Mouse (Mus musculus): ENCODE data around the gene Itgal.
"Not testable (repeated sequence)": the region's sequence is repeated elsewhere in the genome, so short reads cannot be mapped to it uniquely, and the experiment has no call there.

The Itgal gene

GRCm38 (mm10) chr7:127342332-127342731 is 46.3 kb downstream of the Itgal start:
- peak in 1 of 2 experiments; percentile 39 for DNase-seq (ENCODE audit: low spot score in 2 of 2)

- no peak for DNase-seq (ENCODE audit: low spot score in 2 of 2)
These were observed 46.8 kb downstream of the Itgal start for GRCm38 (mm10) chr7:127342888-127343287.

GRCm38 (mm10) chr7:127343351-127344019 is 47.4 kb downstream of the Itgal start:
- DNase-seq (ENCODE audit: low spot score in 2 of 2) = no peak

GRCm38 (mm10) chr7:127344371-127344770 is 48.3 kb downstream of the Itgal start:
- DNase-seq (ENCODE audit: low spot score in 2 of 2) = no peak

DNA sequence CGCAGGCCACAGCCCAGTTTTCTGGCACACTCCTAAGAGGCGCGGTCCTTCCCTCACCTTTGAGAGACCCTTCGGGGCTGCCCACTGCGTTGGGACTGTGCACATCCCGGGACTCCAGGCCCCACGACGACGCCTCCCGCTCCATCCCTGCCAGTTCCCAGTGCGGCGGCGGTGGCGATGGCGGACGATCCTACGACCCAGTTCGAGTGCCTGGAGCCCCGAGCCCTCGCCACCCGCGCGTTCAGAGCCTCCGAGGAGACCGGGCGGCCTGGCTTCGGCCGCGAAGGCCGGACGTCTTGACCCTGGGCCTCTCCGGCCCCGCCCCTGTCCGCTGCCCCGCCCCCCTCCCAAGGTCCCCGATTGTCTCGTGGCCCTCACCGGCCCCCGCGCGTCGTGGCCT is 49.0 kb downstream of the Itgal start:
- peak in 1 of 2 experiments; percentile 44 for DNase-seq (ENCODE audit: low spot score in 2 of 2)

- DNase-seq (ENCODE audit: low spot score in 2 of 2) = peak; percentile 82 to 83
These were observed 49.7 kb downstream of the Itgal start, which contains the start of gene Zfp768 for GRCm38 (mm10) chr7:127345512-127346325. Zfp768 (minus strand) TSS chr7:127345589.

DNA sequence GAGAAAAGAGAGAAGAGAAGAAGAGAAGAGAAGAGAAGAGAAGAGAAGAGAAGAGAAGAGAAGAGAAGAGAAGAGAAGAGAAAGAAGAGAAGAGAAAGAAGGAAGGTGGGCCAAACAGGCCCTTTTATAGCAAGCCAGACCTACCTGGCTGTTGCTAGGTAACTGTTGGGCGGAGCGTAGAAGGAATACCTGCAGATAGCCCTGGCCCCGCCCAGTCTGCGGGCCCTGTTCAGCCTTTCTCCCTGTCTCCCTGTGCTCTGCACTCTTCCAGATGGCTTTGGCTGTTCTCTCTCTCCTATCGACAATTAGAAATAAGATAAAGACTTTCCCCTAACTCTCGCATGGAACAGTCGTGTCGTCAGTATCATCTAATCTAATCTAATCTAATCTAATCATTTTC is 50.6 kb downstream of the Itgal start:
- no peak for DNase-seq (ENCODE audit: low spot score in 2 of 2)

- no peak for DNase-seq (ENCODE audit: low spot score in 2 of 2)
These were observed 55.4 kb downstream of the Itgal start for GRCm38 (mm10) chr7:127351230-127352004.

- DNase-seq (ENCODE audit: low spot score in 2 of 2) = no peak
These were observed 59.7 kb downstream of the Itgal start for GRCm38 (mm10) chr7:127355796-127356195.

- DNase-seq (ENCODE audit: low spot score in 2 of 2) = no peak
These were observed 61.8 kb downstream of the Itgal start for GRCm38 (mm10) chr7:127357871-127358270.

DNA sequence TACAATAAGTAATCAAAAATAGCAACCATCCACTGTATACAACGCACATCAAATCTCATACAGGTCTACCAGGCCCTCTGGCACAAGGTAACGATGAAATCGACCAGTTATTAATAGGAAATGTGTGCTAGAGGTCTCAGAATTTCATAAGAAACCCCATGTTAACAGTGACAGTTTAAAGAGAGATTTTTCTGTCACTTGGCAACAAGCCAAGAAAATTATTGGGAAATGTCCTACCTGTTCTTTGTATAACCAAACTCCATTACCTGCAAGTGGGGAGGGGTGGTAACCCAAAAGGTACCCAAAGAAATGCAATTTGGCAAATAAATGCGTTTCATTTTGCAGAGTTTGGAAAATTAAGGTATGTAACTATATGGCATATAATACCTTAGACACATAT is 62.4 kb downstream of the Itgal start:
- no peak for DNase-seq (ENCODE audit: low spot score in 2 of 2)

- no peak for DNase-seq (ENCODE audit: low spot score in 2 of 2)
These were observed 64.2 kb downstream of the Itgal start for GRCm38 (mm10) chr7:127360265-127360664.

DNA sequence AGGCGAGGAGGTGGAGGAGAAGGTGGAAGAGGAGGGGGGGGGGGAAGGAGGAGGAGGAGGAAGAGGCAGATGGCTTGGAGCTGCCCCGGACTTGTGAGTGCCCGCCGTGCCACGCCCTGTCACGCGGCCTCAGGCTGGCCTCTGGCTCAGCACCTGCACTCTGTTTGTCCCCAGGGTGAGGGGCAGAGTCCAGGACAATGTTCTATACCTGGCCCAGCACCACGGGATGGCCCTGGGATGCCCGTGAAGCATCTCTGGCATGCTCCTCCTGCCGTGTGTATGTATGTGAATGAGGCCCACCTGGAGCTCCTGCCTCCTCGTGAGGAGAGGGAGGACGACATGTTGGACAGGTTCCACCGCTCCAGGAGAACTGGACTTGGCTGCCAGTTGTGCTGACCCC is 65.4 kb downstream of the Itgal start:
- no peak for DNase-seq (ENCODE audit: low spot score in 2 of 2)

- DNase-seq (ENCODE audit: low spot score in 2 of 2) = not testable (repeated sequence)
These were observed 66.4 kb downstream of the Itgal start for GRCm38 (mm10) chr7:127362418-127362817.

DNA sequence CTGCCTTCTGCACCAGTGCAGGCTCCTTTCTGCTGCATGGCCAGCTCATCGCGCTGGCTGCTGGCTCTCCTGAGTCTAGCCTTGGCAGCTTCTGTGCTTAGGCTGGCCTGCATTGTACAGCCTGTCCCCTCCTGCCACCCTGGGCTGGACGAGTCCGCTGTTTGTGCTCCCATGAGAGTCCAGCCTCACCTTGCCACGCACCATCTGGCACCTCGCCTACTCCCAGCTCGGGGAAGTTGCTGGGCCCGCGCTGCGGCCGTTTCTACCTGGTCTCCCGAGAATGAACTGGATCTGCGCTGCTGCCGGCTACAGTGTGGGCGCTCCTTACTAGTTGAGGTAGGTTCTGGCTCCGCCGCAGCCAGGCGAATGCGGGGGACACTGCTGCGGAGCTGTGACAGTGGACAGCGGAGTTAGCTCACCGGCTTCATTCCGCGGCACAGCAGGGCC is 67.4 kb downstream of the Itgal start:
- DNase-seq (ENCODE audit: low spot score in 2 of 2) = peak in 1 of 2 experiments; percentile 33

- DNase-seq (ENCODE audit: low spot score in 2 of 2) = no peak
These were observed 68.1 kb downstream of the Itgal start for GRCm38 (mm10) chr7:127364166-127364565.

DNA sequence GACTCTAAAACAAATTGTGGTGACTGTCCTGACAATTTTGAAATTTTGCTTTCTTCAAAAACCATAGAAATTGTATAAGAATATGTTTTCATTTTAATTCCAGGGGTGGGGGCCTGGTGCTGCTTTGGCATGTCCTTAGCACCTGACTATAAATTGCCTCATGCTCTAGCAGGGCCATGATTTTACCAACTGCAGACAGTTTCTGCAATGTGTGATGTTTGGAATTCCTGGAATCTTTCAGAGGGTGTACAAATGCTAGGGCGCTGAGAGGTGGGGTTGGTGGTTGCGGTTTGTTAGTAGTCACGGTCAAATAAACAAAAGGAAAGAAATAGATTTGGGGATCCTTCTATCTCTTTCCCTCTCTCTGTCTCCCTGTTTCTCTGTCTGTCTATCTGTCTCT is 70.2 kb downstream of the Itgal start:
- DNase-seq (ENCODE audit: low spot score in 2 of 2) = no peak

DNA sequence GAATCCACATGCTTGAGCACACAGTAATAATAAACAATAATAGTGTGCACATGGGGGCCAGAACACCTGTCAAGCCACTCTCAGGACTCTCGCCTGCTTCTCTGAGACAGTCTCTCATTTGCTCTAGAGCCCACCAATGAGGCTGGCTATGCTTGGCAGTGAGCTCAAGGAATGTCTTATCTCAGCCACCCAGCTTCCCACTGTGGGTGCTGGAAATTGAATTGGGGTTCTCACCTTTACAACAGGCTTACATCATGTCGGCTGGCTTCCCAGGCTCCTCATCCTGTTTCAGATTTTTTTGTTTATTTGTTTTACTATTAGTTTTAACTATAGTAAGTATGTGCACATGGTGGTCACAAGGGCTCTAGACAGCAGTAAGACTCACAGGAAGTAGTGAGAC is 75.2 kb downstream of the Itgal start:
- no peak for DNase-seq (ENCODE audit: low spot score in 2 of 2)

DNA sequence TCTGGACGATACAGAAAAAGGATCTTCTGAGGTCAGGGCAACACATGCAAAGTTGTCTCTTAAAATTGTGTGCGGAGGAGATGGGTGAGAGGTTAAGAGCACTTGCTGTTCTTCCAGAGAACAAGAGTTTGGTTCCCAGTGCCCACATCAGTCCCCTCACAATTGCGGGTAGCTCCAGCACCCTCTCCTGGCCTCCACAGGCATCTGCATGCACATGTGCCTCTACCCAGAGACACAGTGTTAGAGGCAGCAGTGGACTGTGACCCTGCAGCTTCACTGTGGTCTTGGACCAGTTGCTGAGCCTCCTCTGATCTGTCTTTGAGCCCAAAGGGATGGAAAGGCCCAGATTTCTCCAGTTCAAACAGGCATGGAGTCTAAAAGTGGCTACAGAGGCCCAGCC is 75.8 kb downstream of the Itgal start:
- DNase-seq (ENCODE audit: low spot score in 2 of 2) = not testable (repeated sequence)

GRCm38 (mm10) chr7:127375271-127376245 is 79.5 kb downstream of the Itgal start, which contains the start of gene Zfp747:
Zfp747 (minus strand) TSS chr7:127376050.
- DNase-seq (ENCODE audit: low spot score in 2 of 2) = peak; percentile 95 to 96
